Mouse (Mus musculus): Measurements from ENCODE around the gene Slit1. TPM values are rescaled to one million over a fixed set of nuclear protein-coding genes. Genes with fewer than 3 reads are reported as not detected.

Gene Slit1
- 1 to 10 TPM; 3.5 to 8.0 TPM for total RNA-seq (2021)
- long read RNA-seq, experiment 1, partial matches to known transcripts = 2 of 5 reads
- long read RNA-seq, experiment 1, other reads (novel, unspliced or antisense) = 3 of 5 reads
- long read RNA-seq, experiment 2, partial matches to known transcripts = 2 of 9 reads
- long read RNA-seq, experiment 2, other reads (novel, unspliced or antisense) = 7 of 9 reads

DNA sequence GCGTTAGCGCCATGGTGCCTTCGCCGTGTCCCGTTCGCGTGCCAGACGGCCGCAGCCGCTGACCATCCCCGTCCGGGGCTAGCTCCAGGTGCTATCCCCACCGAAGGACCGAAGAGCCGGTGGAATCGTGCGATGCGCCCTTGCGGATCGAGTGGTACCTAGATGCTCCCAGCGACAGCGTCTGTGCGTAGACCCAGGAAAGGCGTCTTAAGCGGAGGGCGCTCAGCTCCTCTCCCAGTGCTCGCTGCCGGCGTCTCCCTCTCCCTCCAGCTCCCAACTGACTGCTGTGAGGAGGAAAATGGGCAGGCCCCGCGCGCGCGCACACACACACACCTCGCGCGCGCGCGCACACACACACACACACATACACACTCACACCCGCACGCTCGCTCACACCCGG, at the start of gene Slit1:
Slit1 (minus strand) TSS at position 270 of the 400 bp plus-strand sequence.
- DNase-seq (ENCODE audit: low spot score in 2 of 2) = no peak

- DNase-seq (ENCODE audit: low spot score in 2 of 2) = no peak
Observed at GRCm38 (mm10) chr19:41792934-41793486, 49.5 kb upstream of the Slit1 start.

DNA sequence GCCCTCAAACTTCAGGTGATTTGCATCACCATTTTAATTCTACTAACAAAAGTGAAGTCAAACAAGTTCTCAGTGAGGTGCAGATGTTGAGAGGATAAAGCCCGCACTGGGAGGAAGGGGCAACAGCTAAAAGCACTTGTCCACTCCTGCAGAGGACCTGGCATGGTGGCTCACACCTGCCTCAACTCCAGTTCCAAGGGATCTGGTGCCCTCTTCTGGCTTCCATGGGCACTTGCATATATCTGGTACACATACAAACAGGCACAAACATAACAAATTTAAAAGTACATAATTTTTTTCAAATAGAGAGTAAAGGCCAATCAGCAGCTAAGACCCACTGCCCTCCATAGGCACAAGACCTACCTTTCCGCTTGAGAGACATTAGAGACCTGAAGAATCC, 47.9 kb upstream of the Slit1 start:
- DNase-seq (ENCODE audit: low spot score in 2 of 2) = no peak

DNA sequence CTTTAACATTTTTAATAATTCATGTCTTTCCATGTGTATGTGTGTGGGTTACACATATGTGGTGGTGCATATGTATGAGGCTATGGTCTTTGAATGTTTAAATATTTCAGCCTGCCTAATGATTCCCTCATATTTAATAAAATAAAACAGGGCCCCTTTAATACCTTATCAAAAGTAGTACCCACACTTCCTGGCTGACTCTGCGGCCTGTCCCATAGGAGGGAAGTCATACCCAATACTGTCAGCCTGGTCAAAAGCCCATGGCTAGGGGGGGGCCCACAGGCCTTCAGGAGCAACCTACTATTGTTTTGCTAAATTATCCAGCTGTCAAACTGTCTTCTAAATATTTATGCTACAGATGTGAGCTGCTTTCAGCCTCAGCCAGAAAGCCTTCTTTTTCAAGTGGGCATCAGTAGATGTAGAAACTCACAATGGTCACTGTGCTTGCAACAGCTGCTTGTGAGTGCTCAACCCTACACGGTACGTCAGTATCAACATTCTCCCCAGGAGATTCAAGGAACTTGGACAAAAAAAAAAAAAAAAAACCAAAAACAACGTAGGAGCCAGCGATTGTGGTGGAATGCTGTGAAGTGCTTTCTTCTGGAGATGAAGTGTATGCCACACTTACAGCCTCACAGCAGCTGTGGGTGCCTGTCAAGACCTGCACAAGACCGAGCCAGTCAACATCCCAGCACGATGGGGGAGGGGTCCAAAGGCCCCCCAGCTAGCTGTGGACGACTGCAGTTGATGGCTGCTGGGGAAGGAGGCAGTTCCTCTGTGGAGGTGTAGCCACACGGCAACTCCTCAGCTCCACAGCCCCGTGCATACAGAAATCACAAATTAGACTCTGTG, 45.9 kb upstream of the Slit1 start:
- DNase-seq (ENCODE audit: low spot score in 2 of 2) = no peak

- DNase-seq (ENCODE audit: low spot score in 2 of 2) = no peak
Observed at GRCm38 (mm10) chr19:41786896-41787295, 43.4 kb upstream of the Slit1 start.

GRCm38 (mm10) chr19:41777514-41777913, 34.0 kb upstream of the Slit1 start:
- DNase-seq (ENCODE audit: low spot score in 2 of 2) = no peak

DNA sequence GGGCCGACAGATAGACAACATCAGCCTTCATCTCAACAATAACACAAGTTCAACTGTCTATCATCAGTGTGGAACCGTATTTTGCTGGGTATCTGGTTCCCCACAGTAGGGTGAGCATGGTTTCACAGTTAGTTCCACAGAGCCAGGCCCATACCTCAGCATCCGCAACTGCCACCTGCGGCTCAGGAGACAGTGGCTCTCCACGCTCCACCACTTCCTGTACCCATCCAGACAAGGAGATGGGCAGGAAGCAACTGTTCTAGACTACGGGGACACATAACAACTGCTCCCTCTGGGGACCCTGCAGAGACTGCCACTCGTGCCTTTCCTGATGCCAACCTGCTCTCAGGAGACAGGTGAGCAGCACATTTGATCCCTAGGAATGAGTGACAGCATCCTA, 25.2 kb upstream of the Slit1 start:
- DNase-seq (ENCODE audit: low spot score in 2 of 2) = no peak

DNA sequence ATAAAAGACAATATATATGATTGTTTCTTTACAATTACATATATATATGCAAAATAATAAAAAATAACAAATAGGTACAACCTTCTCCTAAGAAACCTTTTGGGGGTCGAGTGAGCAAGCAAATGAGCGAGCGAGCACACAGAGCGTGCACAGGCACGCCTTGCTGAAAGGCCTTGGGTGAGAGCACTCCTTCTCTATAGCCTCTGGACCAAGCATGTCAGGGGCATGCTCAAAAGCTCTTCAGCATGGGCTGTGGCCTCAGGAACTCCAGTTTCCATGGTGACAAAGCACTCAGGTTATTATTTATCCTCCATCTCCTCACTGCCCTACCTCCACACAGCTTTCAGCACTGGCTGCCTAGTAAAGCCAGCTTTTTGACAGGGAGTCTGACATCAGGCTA, 23.2 kb upstream of the Slit1 start:
- no peak for DNase-seq (ENCODE audit: low spot score in 2 of 2)

GRCm38 (mm10) chr19:41763870-41764660, 20.6 kb upstream of the Slit1 start:
- DNase-seq (ENCODE audit: low spot score in 2 of 2) = peak; percentile 89 to 90

GRCm38 (mm10) chr19:41761529-41761928, 18.1 kb upstream of the Slit1 start:
- DNase-seq (ENCODE audit: low spot score in 2 of 2) = no peak

DNA sequence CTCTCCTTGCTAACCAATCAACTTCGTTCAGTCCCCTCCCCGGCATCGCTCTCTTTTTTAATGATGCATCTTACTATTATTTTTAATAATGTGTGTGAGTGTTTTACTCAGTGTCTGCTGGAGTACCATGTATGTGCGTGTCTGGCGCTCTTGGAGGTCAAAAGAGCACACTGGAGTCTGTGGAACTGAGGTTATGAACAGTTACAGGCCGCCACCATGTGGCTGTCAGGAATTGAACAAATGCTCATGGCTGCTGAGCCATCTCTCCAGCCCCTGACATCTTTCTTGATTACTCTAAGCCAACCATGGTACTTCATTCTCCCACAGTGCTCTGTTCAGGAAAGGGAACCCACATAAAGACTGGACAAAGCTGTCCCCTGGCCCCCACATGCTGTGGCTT, 16.3 kb upstream of the Slit1 start:
- DNase-seq (ENCODE audit: low spot score in 2 of 2) = no peak

DNA sequence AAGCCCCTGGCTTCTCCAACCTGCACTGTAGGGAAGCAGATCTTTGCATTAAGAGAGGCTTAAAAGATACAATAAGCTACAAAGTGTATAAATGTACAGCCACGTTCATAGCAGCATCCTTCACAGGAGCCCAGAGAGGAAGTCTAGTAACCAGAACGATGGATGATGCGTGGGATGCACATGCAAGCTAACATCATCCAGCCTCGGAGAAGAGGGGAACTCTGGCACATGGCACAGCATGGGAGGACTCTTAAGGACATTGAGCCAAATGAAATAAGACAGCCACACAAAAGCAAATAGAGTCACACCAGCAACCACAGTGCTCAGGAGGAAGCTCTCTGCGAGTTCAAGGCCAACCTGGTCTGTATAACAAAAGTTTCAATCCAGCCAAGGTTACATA, 15.8 kb upstream of the Slit1 start:
- no peak for DNase-seq (ENCODE audit: low spot score in 2 of 2)

DNA sequence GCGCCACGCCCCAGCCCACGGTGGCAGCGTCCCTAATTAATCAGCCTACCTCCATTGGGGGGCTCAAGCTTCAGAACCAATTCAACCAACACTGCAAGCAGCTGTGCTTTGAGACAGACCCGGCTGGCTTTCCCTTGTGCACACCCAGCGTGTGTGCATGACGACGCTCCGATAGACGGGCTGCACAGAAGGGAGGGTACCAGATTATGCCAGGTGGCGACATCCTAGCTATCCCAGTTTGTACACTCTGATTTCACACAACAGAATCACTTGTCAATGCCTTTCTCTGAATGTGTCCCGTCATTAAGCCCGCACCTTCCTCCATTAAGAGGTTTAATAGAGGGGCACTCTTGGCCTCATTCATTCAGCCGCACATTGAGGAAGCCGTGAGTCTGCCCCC, 11.3 kb upstream of the Slit1 start:
- no peak for DNase-seq (ENCODE audit: low spot score in 2 of 2)

DNA sequence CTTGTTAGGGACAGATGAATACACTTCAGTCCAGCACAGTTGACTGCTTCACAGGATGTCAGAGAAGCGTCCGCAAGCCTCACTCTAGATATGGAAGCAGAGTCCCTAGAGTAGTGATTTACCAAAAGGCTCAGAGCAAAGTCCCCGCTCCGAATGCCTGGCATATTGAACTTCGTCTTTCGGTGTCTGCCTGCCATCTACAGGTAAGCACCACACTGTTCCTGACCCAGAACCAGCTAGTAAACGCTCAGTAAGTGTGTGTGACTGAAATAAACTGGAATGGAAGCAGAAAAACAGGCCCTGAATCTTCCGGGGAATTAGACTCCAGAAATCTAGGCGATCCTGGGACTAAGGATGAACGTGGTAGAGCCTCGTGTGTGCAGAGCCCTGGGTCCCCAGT, 8.4 kb upstream of the Slit1 start:
- DNase-seq (ENCODE audit: low spot score in 2 of 2) = no peak

DNA sequence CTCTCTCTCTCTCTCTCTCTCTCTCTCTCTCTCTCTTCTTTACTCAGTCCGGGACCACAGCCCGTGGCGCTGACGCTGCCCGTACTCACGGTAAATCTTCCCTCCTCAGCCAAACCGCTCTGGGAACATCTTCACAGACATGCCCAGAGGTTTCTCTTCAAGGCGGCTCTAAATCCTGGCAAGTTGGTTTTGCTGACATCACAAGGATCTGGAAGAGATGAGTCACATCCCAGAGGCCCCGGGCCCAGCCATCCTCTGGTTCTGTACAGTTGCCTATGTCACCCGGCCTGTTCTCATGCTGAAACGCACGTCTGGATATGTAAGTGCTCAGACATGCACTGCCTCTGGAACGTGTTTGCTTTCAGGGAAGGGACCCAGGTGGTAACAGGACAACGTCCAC, 4.0 kb upstream of the Slit1 start:
- DNase-seq (ENCODE audit: low spot score in 2 of 2) = peak in 1 of 2 experiments; percentile 8

DNA sequence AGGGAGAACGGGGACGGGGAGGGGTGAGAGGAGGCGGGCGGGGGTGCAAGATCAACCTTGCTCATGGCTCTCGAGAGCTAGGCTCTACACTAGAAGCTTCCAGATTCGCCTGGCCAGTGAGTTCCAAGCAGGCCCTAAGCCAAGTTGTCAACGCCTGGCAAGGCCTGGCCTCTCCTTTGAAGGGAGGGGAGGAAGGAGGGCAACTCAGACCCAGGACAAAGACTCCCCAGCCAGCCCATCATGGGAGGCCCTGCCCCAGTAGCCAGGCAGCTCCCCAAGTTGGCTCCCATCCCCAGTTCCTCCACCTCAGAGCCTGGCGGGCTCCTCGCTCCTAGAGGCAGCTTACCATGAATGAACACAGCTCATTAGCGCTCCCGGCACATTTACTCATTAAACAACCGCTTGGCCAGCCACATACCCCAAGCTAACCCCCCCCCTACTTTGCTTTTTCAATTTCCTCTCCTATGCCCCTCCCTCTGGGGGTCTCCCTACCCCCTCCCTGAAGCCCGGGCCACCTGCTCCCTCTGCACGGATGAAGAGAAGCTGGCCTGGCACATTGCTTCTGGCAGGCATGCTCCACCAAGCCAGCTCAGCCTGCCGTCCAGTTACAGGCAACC, 2.6 kb upstream of the Slit1 start:
- DNase-seq (ENCODE audit: low spot score in 2 of 2) = no peak

GRCm38 (mm10) chr19:41738896-41739295, 4.6 kb downstream of the Slit1 start:
- no peak for DNase-seq (ENCODE audit: low spot score in 2 of 2)

DNA sequence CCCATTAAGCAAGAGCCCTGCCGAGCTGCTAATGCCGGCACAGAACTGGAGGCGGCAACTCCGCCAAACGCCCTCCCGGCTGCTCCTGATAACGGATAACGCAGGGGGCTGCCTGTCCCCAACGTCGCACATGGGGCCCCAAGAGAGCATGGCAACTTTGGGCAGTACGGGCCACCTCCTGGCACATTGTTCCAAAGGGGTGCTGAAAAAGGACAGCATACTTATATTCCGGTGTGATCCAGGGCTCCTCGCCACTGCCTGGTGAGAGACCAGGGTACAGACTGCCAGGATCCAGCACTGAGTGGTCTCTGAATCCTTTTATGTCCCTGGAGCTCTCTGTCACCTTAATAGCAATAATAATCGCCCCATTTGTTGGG, 5.0 kb downstream of the Slit1 start:
- no peak for DNase-seq (ENCODE audit: low spot score in 2 of 2)

DNA sequence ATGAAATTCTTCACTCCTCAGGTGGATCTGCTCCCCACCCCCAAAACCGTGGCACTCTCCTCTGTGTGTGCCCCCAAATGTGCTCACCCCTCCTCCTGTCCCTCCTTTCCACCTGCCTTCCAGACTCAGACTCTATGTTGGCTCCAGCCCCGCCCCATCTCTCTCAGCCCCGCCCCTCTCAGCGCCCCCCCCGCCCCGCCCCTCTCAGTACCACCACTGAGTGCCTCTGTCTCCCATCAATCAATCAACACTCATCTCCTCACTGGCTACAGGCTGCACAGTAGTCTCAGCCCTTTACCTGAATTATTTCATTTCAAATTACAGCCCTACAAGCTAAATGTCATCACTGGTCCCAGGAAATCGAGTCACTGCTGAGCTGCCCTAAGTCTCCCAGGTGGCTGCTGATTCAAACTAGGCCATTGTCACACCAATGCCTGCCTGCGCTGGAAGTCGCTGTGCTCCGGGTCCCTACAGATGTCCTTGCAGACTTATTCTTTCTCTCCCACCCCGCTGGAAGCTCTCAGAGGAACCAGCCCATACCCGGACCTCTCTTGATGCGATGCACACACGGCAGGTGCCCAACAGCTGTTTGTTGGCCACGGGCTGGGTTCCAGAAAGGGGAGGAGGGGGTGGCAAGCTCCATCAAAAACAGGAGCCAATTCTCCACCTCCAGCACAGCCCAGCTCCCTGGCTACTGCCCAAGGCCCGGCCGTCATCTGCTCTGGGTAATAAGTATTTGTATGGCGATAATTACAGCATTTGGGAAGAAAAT, 5.6 kb downstream of the Slit1 start:
- no peak for DNase-seq (ENCODE audit: low spot score in 2 of 2)

DNA sequence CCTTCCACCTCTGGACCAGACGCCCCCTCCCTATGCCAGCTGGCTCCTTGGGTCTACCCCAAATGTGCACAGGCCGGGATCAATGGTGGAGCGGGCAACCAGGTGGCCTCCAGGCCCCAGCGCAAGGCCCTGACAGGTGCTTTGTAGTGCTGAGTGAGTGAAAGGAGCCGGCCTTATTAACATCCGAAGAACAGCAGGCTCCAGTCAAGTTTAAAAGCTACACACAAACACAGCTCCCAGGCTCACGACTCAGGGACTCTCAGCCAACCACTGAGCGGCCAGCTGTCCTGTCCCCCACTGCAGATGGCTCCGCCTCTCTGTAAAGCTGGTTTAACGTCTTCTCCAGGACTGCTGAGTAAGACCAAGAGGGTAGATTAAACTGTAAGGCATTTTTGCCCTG, 8.8 kb downstream of the Slit1 start:
- no peak for DNase-seq (ENCODE audit: low spot score in 2 of 2)

GRCm38 (mm10) chr19:41725491-41725890, 18.0 kb downstream of the Slit1 start:
- DNase-seq (ENCODE audit: low spot score in 2 of 2) = no peak
